Mouse (Mus musculus) v-Abl transformed pro-B cells (cell line): Measurements from ENCODE around the gene Cds2.

Experiments
- in situ Hi-C, 2 experiments: fragments of 400-800 bp; cut with MboI; formaldehyde crosslinking; loops; one replicate each; pipeline ENCODE4 v1.15.1; 2025; ENCODE audit not compliant: unreplicated experiment in 2 of 2

The Cds2 gene

GRCm38 (mm10) chr2:132262879-132263398, at the start of gene Cds2:
Gene Cds2 (plus strand): TSS chr2:132263148.
- in situ Hi-C loops: loop anchor here (5.0 kb wide), 2 partner anchors 39 to 224 kb away; no protein-coding TSS in a partner anchor

- in situ Hi-C loops: loop anchor here in 1 of 2 experiments (10.0 kb wide), 1 partner anchor 407 kb away; no protein-coding TSS in a partner anchor
Observed at GRCm38 (mm10) chr2:132221611-132222073, 41.3 kb upstream of the Cds2 start.

- in situ Hi-C loops: loop anchor here in 1 of 2 experiments (10.0 kb wide), 1 partner anchor 410 kb away; no protein-coding TSS in a partner anchor
Observed at GRCm38 (mm10) chr2:132224359-132224758, 38.6 kb upstream of the Cds2 start.

- in situ Hi-C loops: loop anchor here in 1 of 2 experiments (5.0 kb wide), 1 partner anchor 100 kb away; no protein-coding TSS in a partner anchor
Observed at GRCm38 (mm10) chr2:132232413-132232945, 30.5 kb upstream of the Cds2 start.

GRCm38 (mm10) chr2:132233985-132234765, 28.8 kb upstream of the Cds2 start:
- in situ Hi-C loops: loop anchor here in 1 of 2 experiments (5.0 kb wide), 1 partner anchor 102 kb away; no protein-coding TSS in a partner anchor

GRCm38 (mm10) chr2:132235291-132235690, 27.7 kb upstream of the Cds2 start:
- in situ Hi-C loops: loop anchor here in 1 of 2 experiments (5.0 kb wide), 1 partner anchor 98 kb away; no protein-coding TSS in a partner anchor

- in situ Hi-C loops: loop anchor here in 1 of 2 experiments (5.0 kb wide), 1 partner anchor 99 kb away; no protein-coding TSS in a partner anchor
Observed at GRCm38 (mm10) chr2:132235975-132236374, 27.0 kb upstream of the Cds2 start.

GRCm38 (mm10) chr2:132239434-132239833, 23.5 kb upstream of the Cds2 start:
- in situ Hi-C loops: loop anchor here in 1 of 2 experiments (5.0 kb wide), 1 partner anchor 102 kb away; no protein-coding TSS in a partner anchor

GRCm38 (mm10) chr2:132240457-132240856, 22.5 kb upstream of the Cds2 start:
- in situ Hi-C loops: loop anchor here (5.0 to 10.0 kb wide), 3 partner anchors 253 to 418 kb away; no protein-coding TSS in a partner anchor

GRCm38 (mm10) chr2:132243370-132243769, 19.6 kb upstream of the Cds2 start:
- in situ Hi-C loops: loop anchor here (5.0 to 10.0 kb wide), 3 partner anchors 256 to 421 kb away; no protein-coding TSS in a partner anchor

GRCm38 (mm10) chr2:132247539-132248313, 15.2 kb upstream of the Cds2 start, which contains the start of gene Tmem230:
Gene Tmem230 (minus strand): TSS chr2:132247807.
- in situ Hi-C loops: loop anchor here in 1 of 2 experiments (10.0 kb wide), 1 partner anchor 263 kb away; no protein-coding TSS in a partner anchor

- in situ Hi-C loops: no loop called here
Observed at GRCm38 (mm10) chr2:132251911-132252310, 11.0 kb upstream of the Cds2 start.

GRCm38 (mm10) chr2:132252542-132253528, 10.1 kb upstream of the Cds2 start, which contains the start of gene Pcna:
Gene Pcna (minus strand): TSS chr2:132253314.
- in situ Hi-C loops: no loop called here

GRCm38 (mm10) chr2:132253603-132254002, 9.3 kb upstream of the Cds2 start:
- in situ Hi-C loops: no loop called here

- in situ Hi-C loops: no loop called here
Observed at GRCm38 (mm10) chr2:132257350-132258068, 5.4 kb upstream of the Cds2 start.

GRCm38 (mm10) chr2:132260601-132261000, 2.3 kb upstream of the Cds2 start:
- in situ Hi-C loops: loop anchor here (5.0 kb wide), 2 partner anchors 42 to 227 kb away; no protein-coding TSS in a partner anchor

GRCm38 (mm10) chr2:132262175-132262574, 773 bp upstream of the Cds2 start:
- in situ Hi-C loops: loop anchor here (5.0 kb wide), 2 partner anchors 40 to 225 kb away; no protein-coding TSS in a partner anchor
